Mouse (Mus musculus): ENCODE data around the gene Tcte3.
"Not testable (repeated sequence)": the region's sequence is repeated elsewhere in the genome, so short reads cannot be mapped to it uniquely, and the experiment has no call there.

Tcte3 gene

DNA sequence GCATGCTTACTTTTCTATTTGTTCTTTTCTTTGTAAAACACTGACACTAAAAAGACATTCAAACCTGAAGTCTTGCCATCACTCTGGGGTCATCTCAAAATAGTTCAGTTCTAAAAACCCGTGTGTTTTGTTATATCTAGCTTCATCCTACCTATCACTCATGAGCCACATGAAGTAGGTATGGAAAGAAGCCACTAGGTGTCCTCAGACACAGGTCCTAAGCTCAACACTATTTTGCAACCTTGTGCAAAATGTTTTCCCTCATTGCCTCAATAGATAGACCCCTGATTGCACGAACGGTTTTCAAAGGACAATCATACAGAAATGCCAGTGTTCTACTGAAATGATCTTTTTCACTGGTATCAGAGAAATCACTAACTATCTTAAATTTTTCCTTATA is 833 bp downstream of the Tcte3 start:
- intact Hi-C loops (cut with DNase I) = not testable (repeated sequence)

GRCm38 (mm10) chr17:15031414-15031813 is 9.9 kb downstream of the Tcte3 start:
- intact Hi-C loops (cut with DNase I) = not testable (repeated sequence)

- intact Hi-C loops (cut with DNase I) = not testable (repeated sequence)
These were observed 15.8 kb downstream of the Tcte3 start for GRCm38 (mm10) chr17:15025513-15025912.

DNA sequence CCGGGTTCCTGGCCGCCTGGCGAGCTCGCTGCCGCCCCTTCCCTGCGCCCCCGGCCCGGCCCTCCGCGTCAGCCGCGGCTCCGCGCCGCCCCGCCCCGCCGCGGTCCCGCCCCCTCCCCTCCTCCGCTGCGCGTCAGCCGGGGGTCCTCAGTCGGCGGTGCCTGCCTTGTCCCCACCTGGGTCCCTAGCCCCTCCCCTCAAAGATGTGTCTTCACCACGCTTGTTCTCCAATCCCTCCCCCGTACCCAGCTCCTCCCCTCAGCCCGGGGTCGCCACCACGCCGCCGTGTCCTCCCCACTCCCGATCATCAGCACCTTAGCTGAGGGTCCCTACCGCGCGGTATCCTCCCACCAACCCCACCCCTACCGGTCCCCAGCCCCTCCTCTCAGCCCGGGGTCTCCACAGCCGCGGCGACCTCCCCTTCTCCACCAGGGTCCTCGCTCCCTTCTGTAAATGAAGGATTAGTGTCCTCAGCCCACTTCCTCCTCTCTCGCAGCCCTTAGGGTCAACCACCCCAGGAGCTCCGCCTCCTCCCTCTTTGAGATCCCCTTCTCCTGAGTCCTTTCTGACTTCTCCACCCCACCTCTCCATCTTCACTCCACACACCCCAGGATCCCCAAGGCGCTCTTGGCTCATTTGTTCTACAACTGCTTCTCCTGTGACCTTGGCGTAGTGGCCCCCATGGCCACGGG is 16.6 kb downstream of the Tcte3 start:
- intact Hi-C loops (cut with DNase I) = not testable (repeated sequence)

DNA sequence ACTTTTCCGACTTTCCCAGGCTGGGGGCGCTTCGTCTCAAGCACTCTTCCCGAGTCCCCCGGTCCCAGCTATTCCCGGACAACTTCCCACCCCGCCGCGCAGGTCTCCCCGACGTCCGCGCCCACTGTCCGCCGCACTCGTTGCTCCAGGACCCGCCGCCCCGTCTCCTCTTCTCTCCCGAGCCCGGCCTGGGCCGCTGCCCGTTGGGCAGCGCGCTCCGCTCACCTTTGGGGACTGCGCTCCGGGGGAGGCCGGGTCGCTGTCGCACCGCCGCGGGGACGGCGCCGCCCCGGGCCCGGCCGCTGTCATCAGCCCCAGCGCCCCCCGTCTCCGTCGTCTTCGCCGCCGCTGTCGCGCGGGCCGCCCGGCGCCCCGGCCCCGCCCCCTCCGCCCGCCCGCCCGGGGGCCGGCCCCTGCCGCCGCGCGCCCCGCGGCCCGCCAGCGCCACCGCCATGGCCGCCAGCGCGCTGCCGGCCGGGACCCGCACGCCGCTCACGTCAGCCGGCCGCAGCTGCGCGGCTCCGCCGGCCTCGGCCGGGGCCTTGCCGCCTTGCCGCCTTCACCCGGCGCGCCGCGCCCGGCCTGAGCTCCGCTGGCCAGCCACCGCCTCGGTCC is 17.3 kb downstream of the Tcte3 start:
- intact Hi-C loops (cut with DNase I) = not testable (repeated sequence)

DNA sequence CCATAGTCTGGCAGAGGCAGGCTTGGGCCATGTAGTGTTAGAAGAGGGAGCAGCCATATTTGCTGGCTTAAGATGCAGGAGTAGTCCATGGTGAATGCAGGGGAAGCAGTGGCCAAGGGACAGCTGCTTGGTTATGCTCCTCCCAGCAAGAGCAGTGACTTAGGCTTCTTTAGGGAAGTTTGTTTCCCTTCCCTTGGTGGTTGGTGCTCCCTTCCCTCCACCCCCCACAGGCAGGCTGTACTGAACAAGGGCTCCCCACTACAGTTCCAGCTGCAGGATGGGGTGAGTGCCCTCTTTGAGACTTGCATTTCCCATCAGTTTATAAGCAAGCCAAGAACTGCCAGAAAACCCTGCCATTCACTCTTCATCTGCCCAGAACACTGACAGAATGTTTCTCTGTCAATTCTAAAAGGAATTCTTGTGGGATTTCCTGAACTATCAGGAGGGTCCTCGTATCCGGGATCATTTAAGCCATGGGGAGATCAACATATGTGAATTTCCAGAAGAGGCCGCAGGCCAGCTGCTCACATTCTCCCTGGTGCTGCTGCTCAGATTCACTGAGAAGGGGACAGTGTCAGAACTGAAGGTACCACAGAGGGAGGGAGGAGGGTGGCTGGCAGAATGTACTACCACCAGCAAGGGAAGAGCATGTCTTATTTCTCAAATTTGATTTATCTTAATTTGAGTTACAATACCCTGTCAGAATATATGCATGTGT is 19.6 kb downstream of the Tcte3 start:
- intact Hi-C loops (cut with DNase I) = not testable (repeated sequence)

DNA sequence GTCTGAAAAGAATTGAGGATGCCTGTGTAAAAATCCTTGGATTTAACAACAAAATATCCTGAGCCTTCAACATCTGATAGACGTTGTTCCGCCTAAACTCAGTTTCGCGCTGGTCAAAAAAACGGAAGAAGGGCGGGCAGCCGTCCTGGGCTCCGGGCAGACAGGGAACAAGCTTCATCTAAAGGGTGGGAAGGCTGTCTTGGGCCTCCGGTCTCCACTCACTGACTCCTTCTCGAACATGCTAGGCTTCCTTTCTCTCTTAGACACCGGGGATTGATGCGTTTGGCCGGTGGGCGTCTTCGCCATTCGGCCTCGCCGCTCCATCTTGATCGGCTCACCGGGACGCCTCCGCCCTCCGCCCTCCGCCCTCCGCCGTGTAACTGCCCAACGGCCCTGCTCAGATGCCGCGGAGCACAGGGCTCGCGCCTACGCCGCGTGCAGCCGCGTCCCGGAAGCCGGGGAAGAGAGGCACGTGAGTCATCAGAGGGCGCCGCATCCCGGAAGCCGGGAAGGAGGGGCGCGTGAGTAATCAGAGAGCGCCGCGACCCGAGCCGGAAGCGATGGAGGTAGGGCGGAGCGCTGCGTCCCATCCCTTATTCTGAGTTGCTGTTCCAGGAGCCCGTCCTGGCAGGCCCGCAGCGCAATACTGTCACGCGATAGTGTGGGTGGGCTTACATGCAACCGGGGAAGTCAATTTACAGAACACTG is 31.4 kb downstream of the Tcte3 start, which contains the start of gene Gm3435:
Gene Gm3435 (plus strand): TSS at position 471 of the 708 bp plus-strand sequence.
- intact Hi-C loops (cut with DNase I) = not testable (repeated sequence)

DNA sequence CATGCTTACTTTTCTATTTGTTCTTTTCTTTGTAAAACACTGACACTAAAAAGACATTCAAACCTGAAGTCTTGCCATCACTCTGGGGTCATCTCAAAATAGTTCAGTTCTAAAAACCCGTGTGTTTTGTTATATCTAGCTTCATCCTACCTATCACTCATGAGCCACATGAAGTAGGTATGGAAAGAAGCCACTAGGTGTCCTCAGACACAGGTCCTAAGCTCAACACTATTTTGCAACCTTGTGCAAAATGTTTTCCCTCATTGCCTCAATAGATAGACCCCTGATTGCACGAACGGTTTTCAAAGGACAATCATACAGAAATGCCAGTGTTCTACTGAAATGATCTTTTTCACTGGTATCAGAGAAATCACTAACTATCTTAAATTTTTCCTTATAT is 32.2 kb downstream of the Tcte3 start:
- intact Hi-C loops (cut with DNase I) = not testable (repeated sequence)

DNA sequence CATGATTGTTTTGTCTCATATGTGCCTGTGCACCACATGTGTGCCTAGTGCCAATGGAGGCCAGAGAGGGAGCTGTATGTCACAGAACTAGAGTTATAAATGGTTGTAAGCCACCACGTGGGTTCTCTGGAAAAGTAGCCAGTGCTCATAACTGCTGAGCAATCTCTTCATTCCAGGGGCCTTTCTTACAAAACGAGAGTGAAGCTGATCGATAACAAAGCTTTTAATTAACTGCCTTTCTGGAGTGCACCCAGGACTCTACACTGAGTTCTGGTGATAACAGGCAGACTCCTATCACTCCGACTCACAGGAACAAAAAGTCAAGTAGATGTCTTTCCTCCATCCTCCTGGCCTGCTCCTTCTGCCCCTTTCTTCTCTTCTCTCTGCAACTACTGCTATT is 41.2 kb downstream of the Tcte3 start:
- intact Hi-C loops (cut with DNase I) = not testable (repeated sequence)

GRCm38 (mm10) chr17:14994140-14994539 is 47.1 kb downstream of the Tcte3 start:
- intact Hi-C loops (cut with DNase I) = not testable (repeated sequence)

DNA sequence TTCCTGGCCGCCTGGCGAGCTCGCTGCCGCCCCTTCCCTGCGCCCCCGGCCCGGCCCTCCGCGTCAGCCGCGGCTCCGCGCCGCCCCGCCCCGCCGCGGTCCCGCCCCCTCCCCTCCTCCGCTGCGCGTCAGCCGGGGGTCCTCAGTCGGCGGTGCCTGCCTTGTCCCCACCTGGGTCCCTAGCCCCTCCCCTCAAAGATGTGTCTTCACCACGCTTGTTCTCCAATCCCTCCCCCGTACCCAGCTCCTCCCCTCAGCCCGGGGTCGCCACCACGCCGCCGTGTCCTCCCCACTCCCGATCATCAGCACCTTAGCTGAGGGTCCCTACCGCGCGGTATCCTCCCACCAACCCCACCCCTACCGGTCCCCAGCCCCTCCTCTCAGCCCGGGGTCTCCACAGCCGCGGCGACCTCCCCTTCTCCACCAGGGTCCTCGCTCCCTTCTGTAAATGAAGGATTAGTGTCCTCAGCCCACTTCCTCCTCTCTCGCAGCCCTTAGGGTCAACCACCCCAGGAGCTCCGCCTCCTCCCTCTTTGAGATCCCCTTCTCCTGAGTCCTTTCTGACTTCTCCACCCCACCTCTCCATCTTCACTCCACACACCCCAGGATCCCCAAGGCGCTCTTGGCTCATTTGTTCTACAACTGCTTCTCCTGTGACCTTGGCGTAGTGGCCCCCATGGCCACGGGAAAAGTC is 48.0 kb downstream of the Tcte3 start:
- intact Hi-C loops (cut with DNase I) = not testable (repeated sequence)

DNA sequence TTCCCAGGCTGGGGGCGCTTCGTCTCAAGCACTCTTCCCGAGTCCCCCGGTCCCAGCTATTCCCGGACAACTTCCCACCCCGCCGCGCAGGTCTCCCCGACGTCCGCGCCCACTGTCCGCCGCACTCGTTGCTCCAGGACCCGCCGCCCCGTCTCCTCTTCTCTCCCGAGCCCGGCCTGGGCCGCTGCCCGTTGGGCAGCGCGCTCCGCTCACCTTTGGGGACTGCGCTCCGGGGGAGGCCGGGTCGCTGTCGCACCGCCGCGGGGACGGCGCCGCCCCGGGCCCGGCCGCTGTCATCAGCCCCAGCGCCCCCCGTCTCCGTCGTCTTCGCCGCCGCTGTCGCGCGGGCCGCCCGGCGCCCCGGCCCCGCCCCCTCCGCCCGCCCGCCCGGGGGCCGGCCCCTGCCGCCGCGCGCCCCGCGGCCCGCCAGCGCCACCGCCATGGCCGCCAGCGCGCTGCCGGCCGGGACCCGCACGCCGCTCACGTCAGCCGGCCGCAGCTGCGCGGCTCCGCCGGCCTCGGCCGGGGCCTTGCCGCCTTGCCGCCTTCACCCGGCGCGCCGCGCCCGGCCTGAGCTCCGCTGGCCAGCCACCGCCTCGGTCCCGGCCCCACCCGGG is 48.7 kb downstream of the Tcte3 start:
- intact Hi-C loops (cut with DNase I) = not testable (repeated sequence)

DNA sequence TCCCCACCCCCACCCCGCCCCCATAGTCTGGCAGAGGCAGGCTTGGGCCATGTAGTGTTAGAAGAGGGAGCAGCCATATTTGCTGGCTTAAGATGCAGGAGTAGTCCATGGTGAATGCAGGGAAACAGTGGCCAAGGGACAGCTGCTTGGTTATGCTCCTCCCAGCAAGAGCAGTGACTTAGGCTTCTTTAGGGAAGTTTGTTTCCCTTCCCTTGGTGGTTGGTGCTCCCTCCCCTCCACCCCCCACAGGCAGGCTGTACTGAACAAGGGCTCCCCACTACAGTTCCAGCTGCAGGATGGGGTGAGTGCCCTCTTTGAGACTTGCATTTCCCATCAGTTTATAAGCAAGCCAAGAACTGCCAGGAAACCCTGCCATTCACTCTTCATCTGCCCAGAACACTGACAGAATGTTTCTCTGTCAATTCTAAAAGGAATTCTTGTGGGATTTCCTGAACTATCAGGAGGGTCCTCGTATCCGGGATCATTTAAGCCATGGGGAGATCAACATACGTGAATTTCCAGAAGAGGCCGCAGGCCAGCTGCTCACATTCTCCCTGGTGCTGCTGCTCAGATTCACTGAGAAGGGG is 51.1 kb downstream of the Tcte3 start:
- intact Hi-C loops (cut with DNase I) = not testable (repeated sequence)

GRCm38 (mm10) chr17:14978362-14979038 is 62.8 kb downstream of the Tcte3 start, which contains the start of the genes 9030025P20Rik and Gm3417:
9030025P20Rik (plus strand) TSS chr17:14978468.
Gm3417 (minus strand) TSS chr17:14978790.
- intact Hi-C loops (cut with DNase I) = not testable (repeated sequence)

DNA sequence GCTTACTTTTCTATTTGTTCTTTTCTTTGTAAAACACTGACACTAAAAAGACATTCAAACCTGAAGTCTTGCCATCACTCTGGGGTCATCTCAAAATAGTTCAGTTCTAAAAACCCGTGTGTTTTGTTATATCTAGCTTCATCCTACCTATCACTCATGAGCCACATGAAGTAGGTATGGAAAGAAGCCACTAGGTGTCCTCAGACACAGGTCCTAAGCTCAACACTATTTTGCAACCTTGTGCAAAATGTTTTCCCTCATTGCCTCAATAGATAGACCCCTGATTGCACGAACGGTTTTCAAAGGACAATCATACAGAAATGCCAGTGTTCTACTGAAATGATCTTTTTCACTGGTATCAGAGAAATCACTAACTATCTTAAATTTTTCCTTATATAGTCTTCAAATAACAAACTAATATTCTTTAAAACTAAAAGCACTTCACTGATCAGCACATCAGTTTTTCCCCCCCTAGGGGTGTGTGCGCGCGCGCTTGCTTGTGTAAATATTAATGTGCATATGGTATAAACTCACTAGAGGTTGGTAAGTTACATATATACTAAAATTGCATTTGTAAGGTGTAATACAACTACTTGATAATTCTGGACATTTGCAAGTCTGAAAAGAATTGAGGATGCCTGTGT is 63.4 kb downstream of the Tcte3 start:
- intact Hi-C loops (cut with DNase I) = not testable (repeated sequence)
